Mouse (Mus musculus) liver, embryonic 12.5 days (tissue): Measurements from ENCODE around the gene Rela. TPM values are rescaled to one million over a fixed set of nuclear protein-coding genes. Genes with fewer than 3 reads are reported as not detected.

ENCODE experiments used
- ATAC-seq: fragments of 200-750 bp; cut with Nextera tagmentation; 2 replicates; pipeline ENCODE4 v1.8.0; 2017; ENCODE audit warnings: moderate number of reproducible peaks, mild to moderate bottlenecking, moderate library complexity
- H3K27ac ChIP-seq: fragments of 300-500 bp; sonication (generic); 2 replicates; pipeline ENCODE4 v1.5.1; 2016; ENCODE audit warnings: mild to moderate bottlenecking
- H3K27me3 ChIP-seq: fragments of 300-500 bp; sonication (generic); replicated peaks from 2 replicates; pipeline ENCODE4 v1.6.1; 2016; ENCODE audit warnings: mild to moderate bottlenecking, moderate library complexity
- H3K36me3 ChIP-seq: fragments of 300-500 bp; sonication (generic); 2 replicates; pipeline ENCODE4 v1.6.1; 2016; ENCODE audit warnings: mild to moderate bottlenecking, moderate library complexity
- H3K4me1 ChIP-seq: fragments of 300-500 bp; sonication (generic); 2 replicates; pipeline ENCODE4 v1.6.1; 2016
- H3K4me2 ChIP-seq: fragments of 300-500 bp; sonication (generic); 2 replicates; pipeline ENCODE4 v1.6.1; 2016; ENCODE audit warnings: mild to moderate bottlenecking, moderate library complexity
- H3K4me3 ChIP-seq: fragments of 300-500 bp; sonication (generic); 2 replicates; pipeline ENCODE4 v1.5.1; 2016; ENCODE audit warnings: mild to moderate bottlenecking, moderate library complexity
- H3K9ac ChIP-seq: fragments of 300-500 bp; sonication (generic); 2 replicates; pipeline ENCODE4 v1.6.1; 2016; ENCODE audit warnings: mild to moderate bottlenecking, moderate library complexity
- H3K9me3 ChIP-seq: fragments of 300-500 bp; sonication (generic); replicated peaks from 2 replicates; pipeline ENCODE4 v1.6.1; 2016; ENCODE audit warnings: mild to moderate bottlenecking, moderate library complexity
- WGBS: fragments of 180-500 bp; shearing (Covaris S2); methylation state at CpG from one replicate; pipeline ENCODE4 v1.1.7; 2016; ENCODE audit not compliant: insufficient replicate concordance; 5-methylcytosine and 5-hydroxymethylcytosine counted together
- polyA plus RNA-seq: library from polyadenylated mRNA; unstranded; fragments of >200 nt; fragmentation: Nextera tagmentation; extraction: Ambion mirVana; gene quantifications from 2 replicates; pipeline ENCODE4 v1.2.1, GENCODE M21; 2016

Rela gene
- polyA plus RNA-seq = 32.1 and 33.6 TPM in 2 replicates

DNA sequence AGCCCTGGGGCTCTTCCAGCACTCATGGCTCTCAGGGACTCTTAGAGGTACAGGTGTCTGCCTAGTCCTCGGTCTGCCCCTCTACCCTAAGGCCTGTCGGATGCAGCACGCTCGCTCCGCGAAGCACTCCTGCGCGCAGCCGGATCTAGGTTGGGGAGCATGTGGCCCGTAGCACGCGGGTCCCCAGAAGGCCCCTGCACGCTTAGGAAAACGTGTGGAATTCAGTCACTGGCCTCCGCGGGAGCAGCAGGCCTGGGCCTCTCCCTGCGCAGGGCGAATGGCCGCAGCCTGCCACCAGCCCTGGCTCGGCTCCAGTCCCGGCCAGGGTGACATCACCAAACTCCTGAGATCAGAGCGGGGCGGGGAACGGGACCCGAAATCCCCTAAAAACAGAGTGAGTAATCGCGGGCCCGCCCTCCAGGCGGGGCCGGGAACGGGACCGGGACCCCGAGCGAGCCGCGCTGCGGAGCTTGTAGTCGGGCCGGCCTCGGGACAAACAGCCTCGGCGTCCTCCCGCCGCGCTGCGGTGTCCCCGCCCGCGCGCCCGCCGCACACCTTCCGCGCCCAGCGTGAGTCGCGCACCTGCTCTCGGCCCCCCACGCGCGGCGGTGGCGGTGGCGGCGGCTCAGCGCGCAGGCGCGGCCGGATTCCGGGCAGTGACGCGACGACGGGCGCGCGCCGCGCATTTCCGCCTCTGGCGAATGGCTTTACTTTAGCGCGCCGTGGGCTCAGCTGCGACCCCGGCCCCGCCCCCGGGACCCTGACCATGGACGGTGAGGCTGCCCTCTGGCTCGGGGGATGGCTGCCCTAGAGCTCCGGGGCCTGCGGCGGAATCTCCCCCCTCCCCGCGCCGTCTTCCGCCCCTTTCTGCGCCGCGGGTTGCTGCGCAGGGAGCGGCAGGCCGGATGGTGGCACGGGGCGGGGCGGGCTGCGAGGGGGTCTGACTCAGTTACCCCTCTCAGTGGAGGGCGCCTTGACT is at the start of gene Rela:
Gene Rela (plus strand): TSS at position 415 of the 979 bp plus-strand sequence.
- Histone ChIP-seq H3K9me3 (no peaks in the 10 kb centered on the region), H3K4me3 (peak within 1 kb of the TSS; percentile 90), H3K4me2 (peak within 1 kb of the TSS; percentile 96), H3K9ac (peak within 1 kb of the TSS; percentile 92), H3K4me1 (peaks cover 49% of the 10 kb centered on the region), H3K27ac (peak within 1 kb of the TSS; percentile 92), H3K27me3 (no peaks in the 10 kb centered on the region), H3K36me3 (peaks cover 41% of the 10 kb centered on the region)
- peak; percentile 81 for ATAC-seq
- WGBS = 1% methylated on average over 108 of the region's 109 CpGs

- no peaks in the 10 kb centered on the region for H3K36me3 ChIP-seq
- H3K9ac ChIP-seq = no peak overlapping the region
- WGBS = 60% methylated on average over 9 of the region's 9 CpGs
- peaks cover 22% of the 10 kb centered on the region for H3K27me3 ChIP-seq
- H3K4me1 ChIP-seq = peaks cover 3% of the 10 kb centered on the region; the same call in 1 of the 2 replicates
- no peaks in the 10 kb centered on the region for H3K9me3 ChIP-seq
- ATAC-seq = no peak
- H3K4me3 ChIP-seq = no peak overlapping the region
- no peak overlapping the region for H3K4me2 ChIP-seq
- H3K27ac ChIP-seq = no peak overlapping the region
These were observed 48.1 kb upstream of the Rela start for GRCm38 (mm10) chr19:5589159-5589558.

- Histone ChIP-seq H3K9ac (no peak overlapping the region), H3K4me1 (no peaks in the 10 kb centered on the region), H3K36me3 (no peaks in the 10 kb centered on the region), H3K9me3 (no peaks in the 10 kb centered on the region), H3K4me3 (no peak overlapping the region), H3K4me2 (no peak overlapping the region), H3K27ac (no peak overlapping the region), H3K27me3 (peaks cover 14% of the 10 kb centered on the region)
- no peak for ATAC-seq
- 69% methylated on average over 6 of the region's 6 CpGs for WGBS
These were observed 45.4 kb upstream of the Rela start for GRCm38 (mm10) chr19:5591888-5592287.

DNA sequence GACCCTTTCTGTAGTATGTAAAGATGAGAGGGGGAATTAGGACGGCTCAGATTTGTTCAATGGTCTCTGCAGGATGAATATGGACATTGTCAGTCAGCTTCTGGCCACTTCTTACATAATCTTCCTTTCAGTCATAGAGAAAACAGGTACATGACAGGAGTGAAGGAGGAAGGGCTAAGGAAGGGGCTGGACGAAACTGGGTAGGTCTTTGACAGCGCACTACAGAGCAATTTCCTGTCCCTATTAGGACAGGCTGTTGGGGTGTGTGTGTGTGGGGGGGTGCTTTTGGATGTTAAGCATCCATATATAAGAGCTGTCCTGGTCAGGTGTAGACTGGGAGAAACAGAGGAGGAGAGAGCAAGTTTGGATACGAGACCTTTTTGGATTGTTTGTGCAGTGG is 38.1 kb upstream of the Rela start:
- 54% methylated on average over 4 of the region's 4 CpGs for WGBS
- H3K9ac ChIP-seq = no peak overlapping the region
- peaks cover 14% of the 10 kb centered on the region for H3K36me3 ChIP-seq
- H3K4me2 ChIP-seq = no peak overlapping the region
- H3K27ac ChIP-seq = no peak overlapping the region
- H3K4me1 ChIP-seq = peaks cover 25% of the 10 kb centered on the region
- 0 out of 2 replicates have a peak, but pooled peaks cover 6% of the 10 kb centered on the region for H3K27me3 ChIP-seq
- H3K9me3 ChIP-seq = no peaks in the 10 kb centered on the region
- no peak for ATAC-seq
- no peak overlapping the region for H3K4me3 ChIP-seq

DNA sequence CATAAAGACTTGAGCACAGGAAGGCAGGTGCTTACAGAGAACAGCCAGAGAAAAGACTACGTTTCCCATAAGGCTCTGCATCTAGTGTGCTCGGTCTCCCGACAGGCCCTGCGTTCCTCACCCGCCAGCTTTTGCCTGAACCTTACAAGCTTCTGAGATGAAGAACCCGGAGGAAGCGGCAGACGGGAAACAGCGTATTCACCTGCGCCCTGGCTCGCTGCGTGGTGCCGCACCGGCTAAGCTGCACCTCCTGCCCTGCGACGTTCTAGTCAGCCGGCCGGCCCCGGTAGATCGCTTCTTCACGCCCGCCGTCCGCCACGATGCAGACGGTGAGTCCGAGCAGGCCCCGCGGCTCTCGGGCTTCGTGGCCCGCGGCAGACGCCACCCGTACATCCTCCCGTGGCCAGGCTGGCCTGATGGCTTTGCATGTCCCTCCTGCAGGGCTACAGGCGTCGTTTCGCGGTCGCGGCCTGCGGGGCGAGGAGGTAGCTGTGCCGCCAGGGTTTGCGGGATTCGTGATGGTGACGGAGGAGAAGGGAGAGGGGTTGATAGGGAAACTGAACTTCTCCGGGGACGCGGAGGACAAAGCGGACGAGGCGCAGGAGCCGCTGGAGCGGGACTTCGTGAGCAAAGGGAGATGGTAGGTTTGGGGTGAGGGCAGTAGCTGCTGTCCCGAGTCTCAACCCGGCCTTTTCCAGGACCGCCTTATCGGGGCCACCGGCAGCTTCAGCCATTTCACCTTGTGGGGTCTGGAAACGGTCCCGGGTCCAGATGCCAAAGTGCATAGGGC is 35.3 kb upstream of the Rela start, which contains the start of gene Rnaseh2c:
Gene Rnaseh2c (plus strand): TSS at position 122 of the 790 bp plus-strand sequence.
- peaks cover 28% of the 10 kb centered on the region for H3K4me1 ChIP-seq
- peak within 1 kb of the TSS; percentile 87 for H3K27ac ChIP-seq
- H3K9me3 ChIP-seq = no peaks in the 10 kb centered on the region
- WGBS = under 1% methylated on average over 64 of the region's 64 CpGs
- 0 out of 2 replicates have a peak, but pooled peaks cover 6% of the 10 kb centered on the region for H3K27me3 ChIP-seq
- peaks cover 42% of the 10 kb centered on the region for H3K36me3 ChIP-seq
- H3K9ac ChIP-seq = peak within 1 kb of the TSS; percentile 91
- peak within 1 kb of the TSS; percentile 71 for H3K4me3 ChIP-seq
- peak; percentile 86 for ATAC-seq
- H3K4me2 ChIP-seq = peak within 1 kb of the TSS; percentile 86

DNA sequence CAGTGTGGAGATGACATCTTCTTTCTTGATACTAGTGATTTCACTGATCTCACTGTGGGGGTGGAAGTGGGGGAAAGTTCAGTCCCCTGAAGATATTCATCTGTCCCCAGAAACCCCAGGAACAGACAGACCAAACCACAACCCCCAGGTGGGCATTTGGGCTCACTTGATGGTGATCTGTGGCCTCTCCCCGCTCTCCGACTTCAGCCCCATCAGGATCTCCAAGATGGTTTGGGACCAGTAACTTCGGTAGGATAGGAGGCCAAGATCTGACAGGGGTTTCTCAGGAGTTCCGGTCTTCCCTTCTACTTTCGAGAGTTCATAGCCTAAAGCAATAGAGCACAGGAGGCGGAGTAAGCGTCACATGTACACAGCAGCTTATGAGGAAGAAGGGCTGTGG is 33.6 kb upstream of the Rela start:
- Histone ChIP-seq H3K4me1 (peaks cover 34% of the 10 kb centered on the region), H3K4me2 (peak overlapping the region; percentile 86), H3K36me3 (peaks cover 59% of the 10 kb centered on the region)

DNA sequence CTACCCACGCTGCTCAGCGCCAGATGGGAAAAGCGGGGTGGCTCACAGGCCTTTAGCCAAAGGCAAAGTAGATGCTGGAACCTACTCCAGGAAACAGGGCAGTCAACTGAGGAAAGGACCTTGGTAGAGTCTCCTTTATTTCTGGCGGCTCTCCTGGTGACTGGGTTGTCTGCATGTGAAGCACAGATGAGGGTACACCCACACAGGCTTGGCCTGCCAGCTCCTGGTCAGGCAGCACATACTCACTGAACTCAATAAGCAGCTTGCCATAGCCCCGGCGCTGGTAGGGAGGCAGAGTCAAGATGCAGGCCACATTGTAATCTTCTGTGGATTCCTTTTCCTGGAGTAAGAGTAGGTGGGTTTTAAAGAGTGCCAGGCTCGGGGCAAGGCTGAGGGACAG is 32.2 kb upstream of the Rela start:
- H3K9me3 ChIP-seq = no peaks in the 10 kb centered on the region
- H3K36me3 ChIP-seq = peaks cover 62% of the 10 kb centered on the region
- no peak overlapping the region for H3K27ac ChIP-seq
- 90% methylated on average over 7 of the region's 7 CpGs for WGBS
- no peaks in the 10 kb centered on the region for H3K27me3 ChIP-seq
- H3K9ac ChIP-seq = no peak overlapping the region
- H3K4me1 ChIP-seq = peaks cover 42% of the 10 kb centered on the region
- ATAC-seq = no peak
- no peak overlapping the region for H3K4me2 ChIP-seq
- no peak overlapping the region for H3K4me3 ChIP-seq

More for the DNA sequence above, 33.6 kb upstream of the Rela start:
- H3K4me3 ChIP-seq = peak overlapping the region; percentile 71
- no peak overlapping the region for H3K9ac ChIP-seq
- 78% methylated on average over 7 of the region's 7 CpGs for WGBS
- H3K27ac ChIP-seq = peak overlapping the region; percentile 87; the same call in 1 of the 2 replicates
- 0 out of 2 replicates have a peak, but pooled peaks cover 6% of the 10 kb centered on the region for H3K27me3 ChIP-seq
- no peaks in the 10 kb centered on the region for H3K9me3 ChIP-seq
- no peak for ATAC-seq

GRCm38 (mm10) chr19:5606196-5606595 is 31.1 kb upstream of the Rela start:
- no peak for ATAC-seq
- Histone ChIP-seq H3K36me3 (peaks cover 62% of the 10 kb centered on the region), H3K9ac (no peak overlapping the region), H3K4me1 (peaks cover 52% of the 10 kb centered on the region), H3K4me2 (no peak overlapping the region), H3K27ac (no peak overlapping the region), H3K4me3 (no peak overlapping the region), H3K9me3 (no peaks in the 10 kb centered on the region), H3K27me3 (no peaks in the 10 kb centered on the region)
- 80% methylated on average over 8 of the region's 8 CpGs for WGBS

- Histone ChIP-seq H3K9me3 (no peaks in the 10 kb centered on the region), H3K4me2 (no peak overlapping the region), H3K27me3 (no peaks in the 10 kb centered on the region), H3K4me1 (peaks cover 56% of the 10 kb centered on the region), H3K9ac (no peak overlapping the region), H3K4me3 (no peak overlapping the region), H3K27ac (no peak overlapping the region), H3K36me3 (peaks cover 61% of the 10 kb centered on the region)
- no peak for ATAC-seq
- WGBS = 91% methylated on average over 26 of the region's 26 CpGs
These were observed 29.4 kb upstream of the Rela start for GRCm38 (mm10) chr19:5607705-5608410.

GRCm38 (mm10) chr19:5608707-5609106 is 28.6 kb upstream of the Rela start:
- peak overlapping the region; percentile 86 for H3K4me2 ChIP-seq
- peaks cover 56% of the 10 kb centered on the region for H3K4me1 ChIP-seq
- H3K27me3 ChIP-seq = no peaks in the 10 kb centered on the region
- 94% methylated on average over 13 of the region's 13 CpGs for WGBS
- H3K9ac ChIP-seq = peak overlapping the region; percentile 74; the same call in 1 of the 2 replicates
- ATAC-seq = no peak
- H3K36me3 ChIP-seq = peaks cover 52% of the 10 kb centered on the region
- no peaks in the 10 kb centered on the region for H3K9me3 ChIP-seq
- H3K27ac ChIP-seq = peak overlapping the region; percentile 88
- H3K4me3 ChIP-seq = peak overlapping the region; percentile 71

GRCm38 (mm10) chr19:5609171-5609546 is 28.1 kb upstream of the Rela start:
- peak overlapping the region; percentile 86 for H3K4me2 ChIP-seq
- peaks cover 56% of the 10 kb centered on the region for H3K4me1 ChIP-seq
- no peak for ATAC-seq
- H3K27ac ChIP-seq = peak overlapping the region; percentile 88
- no peaks in the 10 kb centered on the region for H3K9me3 ChIP-seq
- H3K36me3 ChIP-seq = peaks cover 48% of the 10 kb centered on the region
- H3K4me3 ChIP-seq = peak overlapping the region; percentile 71
- no peaks in the 10 kb centered on the region for H3K27me3 ChIP-seq
- WGBS = 58% methylated on average over 10 of the region's 10 CpGs
- H3K9ac ChIP-seq = peak overlapping the region; percentile 74
